Mouse (Mus musculus) cerebellum, adult 2 months (tissue): Measurements from ENCODE around the gene Ube2o.

ENCODE experiments used
- CTCF ChIP-seq: fragments of 200-500 bp; IDR thresholded peaks from 2 replicates; pipeline ENCODE4 v1.5.1; 2011; ENCODE audit warnings: low read depth, mild to moderate bottlenecking, control low read depth, low read length, moderate library complexity, borderline replicate concordance; ENCODE audit not compliant: insufficient read depth
- POLR2A ChIP-seq: fragments of 200-500 bp; IDR thresholded peaks from 2 replicates; pipeline ENCODE4 v1.6.1; 2011; ENCODE audit warnings: low read length, control low read depth, borderline replicate concordance; ENCODE audit not compliant: insufficient read depth

GRCm38 (mm10) chr11:116626299-116627071 lies 45.2 kb upstream of the Ube2o start, which contains the start of gene Rhbdf2:
- TF ChIP-seq POLR2A (no peak), CTCF (no peak)
